Mouse (Mus musculus): ENCODE measurements around the gene Decr2.

DNA sequence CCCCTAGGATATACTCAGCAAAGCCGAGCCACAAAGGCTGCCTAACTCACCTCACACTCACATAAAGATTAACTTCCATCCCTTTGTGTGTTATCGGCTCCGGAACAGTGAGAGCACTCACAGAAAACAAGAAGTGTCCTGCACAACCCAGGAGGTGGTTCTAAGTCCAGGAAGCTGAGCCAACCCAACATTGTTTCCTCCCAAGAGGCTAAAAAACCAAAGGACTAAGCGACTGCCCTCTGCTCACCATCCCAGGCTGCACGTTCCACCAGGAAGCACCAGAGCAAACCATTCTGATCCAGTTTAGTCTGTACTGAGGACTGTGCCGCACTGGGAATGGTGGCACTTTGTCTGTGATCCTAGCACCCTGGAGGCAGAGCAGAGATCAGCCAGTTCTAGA lies 25.2 kb downstream of the Decr2 start:
- no peak for TF ChIP-seq CHD2 (IDR thresholded peaks at IDR 0.05; ENCODE audit: low read depth, low read length)
- no peak for TF ChIP-seq HCFC1 (IDR thresholded peaks at IDR 0.05; ENCODE audit: borderline replicate concordance, insufficient read depth, low read length)
- no peak for TF ChIP-seq MAFK (IDR thresholded peaks at IDR 0.05; ENCODE audit: insufficient read depth, low read depth, low read length)

All from ES-E14 (cell line).